9 mouse cellular contexts compared by ENCODE assay signal in the genomic region with DNA sequence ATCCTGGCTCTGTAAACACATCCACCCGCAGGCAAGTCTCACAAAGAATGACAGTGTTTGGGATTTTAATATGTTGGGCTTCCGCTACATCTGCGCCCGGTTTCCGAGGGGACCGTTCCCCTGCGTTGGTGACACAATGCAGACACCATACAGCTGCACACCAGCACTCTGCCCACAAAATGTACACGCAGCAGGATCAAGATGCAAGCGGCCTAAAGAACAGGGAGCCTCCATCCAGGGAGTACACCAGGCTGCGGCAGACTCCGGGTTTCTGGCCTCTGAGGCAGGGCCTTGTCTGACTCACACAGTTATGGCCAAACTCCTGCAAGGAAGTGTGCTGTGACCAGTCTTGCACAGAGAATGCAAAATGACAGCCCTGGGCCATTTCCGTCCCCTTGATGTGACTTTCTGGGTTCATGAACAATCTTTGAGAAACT. TPM values are rescaled to one million over a fixed set of nuclear protein-coding genes. Genes with fewer than 3 reads are reported as not detected.
A peak's percentile ranks its signal among the peaks of the same experiment; 100 is the strongest.
DNase-seq lines count a peak whose midpoint lies in the region; ATAC-seq lines count a peak whose summit lies in the region.
"Had no signal": no experiment of that assay in that cellular context is flagged by ENCODE, and none has a peak within 500 bp of the region (broad histone marks: within the 10 kb centered on the region; RNA-seq: fewer than 3 reads in every experiment).

No protein-coding gene starts in this region.

- H3K36me3 ChIP-seq in heart, embryonic 14.5 days (ENCODE audit: control insufficient read depth, insufficient read depth, low read length): peaks cover 43% of the 10 kb centered on the region
- H3K36me3 ChIP-seq in limb, embryonic 10.5 days: peaks cover 60% of the 10 kb centered on the region
- H3K36me3 ChIP-seq in stomach, embryonic 14.5 days (ENCODE audit: control insufficient read depth, insufficient read depth, low read length): peaks cover 15% of the 10 kb centered on the region

- no peak for ATAC-seq in heart, embryonic 14.5 days (ENCODE audit: insufficient number of reproducible peaks, insufficient read depth, low FRiP score, low read depth)
- ATAC-seq in stomach, embryonic 14.5 days (ENCODE audit: insufficient number of reproducible peaks, insufficient read depth, low FRiP score, low read depth): peak; percentile 9; the same call in 1 of the 2 replicates

- peak; percentile 96 for DNase-seq in heart, adult 11 months
- no peak for DNase-seq in heart, postnatal 4 days
- DNase-seq in cerebellum, adult 11-12 months: peak; percentile 62
- peak; percentile 43 for DNase-seq in limb, embryonic 10.5 days (ENCODE audit: low spot score)
- no peak for DNase-seq in natural killer cell, adult 2 months (ENCODE audit: low spot score in 2 of 2)
- DNase-seq in c-Kit-positive CD71-positive TER-119-positive erythroid progenitor cells, embryonic 14.5 days (ENCODE audit: low spot score): no peak

- no peak overlapping the region for H3K4me3 ChIP-seq in heart, embryonic 14.5 days (ENCODE audit: control insufficient read depth in 1 of 2, insufficient read depth in 1 of 2, low read depth in 1 of 2, low read length in 2 of 2)
- H3K4me3 ChIP-seq in limb, embryonic 10.5 days: no peak overlapping the region
- H3K4me3 ChIP-seq in stomach, embryonic 14.5 days (ENCODE audit: low read depth, low read length): no peak overlapping the region

- no peaks in the 10 kb centered on the region for H3K9me3 ChIP-seq in heart, embryonic 14.5 days (ENCODE audit: control insufficient read depth, low read length)
- no peaks in the 10 kb centered on the region for H3K9me3 ChIP-seq in limb, embryonic 10.5 days (replicated peaks)
- H3K9me3 ChIP-seq in stomach, embryonic 14.5 days (ENCODE audit: control insufficient read depth, low read depth, low read length): no peaks in the 10 kb centered on the region

- peaks cover 28 to 47% of the 10 kb centered on the region in 2 experiments for H3K4me1 ChIP-seq in heart, embryonic 14.5 days (ENCODE audit: control insufficient read depth in 2 of 2, insufficient read depth in 2 of 2, low read length in 2 of 2)
- H3K4me1 ChIP-seq in limb, embryonic 10.5 days: peaks cover 60% of the 10 kb centered on the region
- H3K4me1 ChIP-seq in stomach, embryonic 14.5 days (ENCODE audit: control insufficient read depth, insufficient read depth, low read length): peaks cover 34% of the 10 kb centered on the region

- peak overlapping the region; percentile 52 for H3K9ac ChIP-seq in heart, embryonic 14.5 days (ENCODE audit: low read length)
- H3K9ac ChIP-seq in stomach, embryonic 14.5 days (replicated peaks; ENCODE audit: low read depth, low read length): 0 out of 2 replicates have a peak overlapping the region, but pooled peaks have one; percentile 7

- peak overlapping the region; percentile 51 to 83 for H3K27ac ChIP-seq in heart, embryonic 14.5 days (replicated peaks in 1 of 2; ENCODE audit: control insufficient read depth in 1 of 2, insufficient read depth in 1 of 2, low read depth in 2 of 2, low read length in 2 of 2)
- H3K27ac ChIP-seq in limb, embryonic 10.5 days: peak overlapping the region; percentile 59; the same call in 1 of the 2 replicates
- H3K27ac ChIP-seq in stomach, embryonic 14.5 days (ENCODE audit: low read length): peak overlapping the region; percentile 82; the same call in 1 of the 2 replicates

- 0 out of 2 replicates have a peak overlapping the region, but pooled peaks have one; percentile 14 for H3K4me2 ChIP-seq in heart, embryonic 14.5 days (ENCODE audit: low read length)
- H3K4me2 ChIP-seq in stomach, embryonic 14.5 days (replicated peaks; ENCODE audit: low read depth, low read length): 0 out of 2 replicates have a peak overlapping the region, but pooled peaks have one; percentile 7

- 35% methylated on average over 12 of the region's 12 CpGs for WGBS in heart, embryonic 14.5 days
- 76% methylated on average over 12 of the region's 12 CpGs for WGBS in limb, embryonic 10.5 days
- WGBS in stomach, embryonic 14.5 days: 38% methylated on average over 12 of the region's 12 CpGs

- H3K27me3 ChIP-seq in heart, embryonic 14.5 days (ENCODE audit: control insufficient read depth, insufficient read depth, low read length): no peaks in the 10 kb centered on the region
- H3K27me3 ChIP-seq in limb, embryonic 10.5 days (ENCODE audit: low read depth, poor library complexity, severe bottlenecking): no peaks in the 10 kb centered on the region
- H3K27me3 ChIP-seq in stomach, embryonic 14.5 days (ENCODE audit: control insufficient read depth, insufficient read depth, low read length): no peaks in the 10 kb centered on the region
- H3K27me3 ChIP-seq: CH12.LX had no signal

RNA-seq across cellular contexts. Expression of a gene that starts 31.8 kb away (rescaled TPM):
- 10 to 100 TPM; 49.5 to 50.4 TPM for total RNA-seq in heart, postnatal 4 days (2021)
- 35.9 and 38.0 TPM in 2 replicates for polyA plus RNA-seq in heart, embryonic 14.5 days (2014; fragmentation: Nextera tagmentation; extraction: Ambion mirVana)
- polyA plus RNA-seq in limb, embryonic 10.5 days (2016; fragmentation: Nextera tagmentation; extraction: Ambion mirVana): 59.3 and 59.5 TPM in 2 replicates
- 53.1 and 57.6 TPM in 2 replicates for polyA plus RNA-seq in stomach, embryonic 14.5 days (2014; fragmentation: Nextera tagmentation; extraction: Ambion mirVana)

Comparison
In these comparisons a context has a peak if more than half of its experiments do, and no peak if none do; other contexts are left out.
1. DNase-seq: peak in heart, adult 11 months (single experiment), cerebellum, adult 11-12 months (single experiment) and limb, embryonic 10.5 days (single experiment); none in heart, postnatal 4 days (single experiment), natural killer cell, adult 2 months (0 of 2) and c-Kit-positive CD71-positive TER-119-positive erythroid progenitor cells, embryonic 14.5 days (single experiment).
2. Peak in every context shown above with its lines, with median percentiles within 50 percentile points of each other: H3K27ac ChIP-seq.